8 mouse cellular contexts compared by ENCODE assay signal in the genomic region with DNA sequence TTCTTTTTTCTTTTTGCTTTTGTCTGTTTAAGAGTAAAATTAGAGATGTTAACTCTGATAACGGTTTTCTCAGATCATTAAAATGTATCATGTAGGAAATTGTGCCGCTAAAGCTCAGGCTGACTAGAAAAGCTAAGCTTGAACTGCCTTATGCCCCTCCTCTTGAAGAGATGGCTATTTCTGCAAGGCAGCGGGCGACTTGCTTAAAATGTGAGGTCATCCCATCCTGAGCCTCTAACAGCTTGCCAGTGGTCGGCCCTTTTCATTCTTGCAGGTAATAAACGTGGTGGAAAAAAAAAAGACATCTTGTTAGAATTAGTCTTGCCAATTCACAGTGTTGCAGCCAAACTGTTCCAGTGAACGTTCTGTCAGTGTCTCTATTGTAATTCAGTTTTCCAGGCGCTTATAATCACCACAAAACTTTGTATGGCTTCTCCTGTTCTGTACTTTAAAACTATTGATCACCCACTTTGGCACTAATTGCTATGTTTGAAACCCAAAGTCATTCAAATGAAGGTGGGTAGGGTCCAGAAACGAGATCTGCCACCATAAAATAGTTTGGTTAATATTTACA. TPM values are rescaled to one million over a fixed set of nuclear protein-coding genes. Genes with fewer than 3 reads are reported as not detected.
DNase-seq lines count a peak whose midpoint lies in the region; ATAC-seq and TF ChIP-seq lines count a peak whose summit lies in the region.

No protein-coding gene starts in this region.

- TF ChIP-seq CTCF in brain, embryonic 14.5 days (IDR thresholded peaks at IDR 0.05; ENCODE audit: borderline replicate concordance, extremely low read depth, insufficient read depth, insufficient read length): no peak

- peaks cover 45% of the 10 kb centered on the region for H3K4me1 ChIP-seq in heart, embryonic 15.5 days (replicated peaks)
- peaks cover 47% of the 10 kb centered on the region for H3K4me1 ChIP-seq in hindbrain, embryonic 14.5 days (replicated peaks; ENCODE audit: control insufficient read depth, insufficient read depth, low read length)
- peaks cover 53% of the 10 kb centered on the region for H3K4me1 ChIP-seq in midbrain, embryonic 13.5 days (replicated peaks)

- TF ChIP-seq POLR2A in brain, embryonic 14.5 days (IDR thresholded peaks at IDR 0.05; ENCODE audit: borderline replicate concordance, extremely low read depth, insufficient read depth, insufficient read length, poor library complexity, severe bottlenecking): no peak

- H3K36me3 ChIP-seq in heart, embryonic 15.5 days: no peaks in the 10 kb centered on the region
- no peaks in the 10 kb centered on the region for H3K36me3 ChIP-seq in hindbrain, embryonic 14.5 days (replicated peaks; ENCODE audit: control insufficient read depth, insufficient read depth)
- no peaks in the 10 kb centered on the region for H3K36me3 ChIP-seq in midbrain, embryonic 13.5 days

- ATAC-seq in heart, embryonic 15.5 days (replicated peaks; ENCODE audit: insufficient number of reproducible peaks, insufficient read depth, low FRiP score, low read depth): no peak
- ATAC-seq in hindbrain, embryonic 14.5 days (ENCODE audit: low FRiP score): no peak
- ATAC-seq in midbrain, embryonic 13.5 days: no peak

- WGBS in heart, embryonic 15.5 days: 40% methylated on average over 9 of the region's 9 CpGs
- 13% methylated on average over 9 of the region's 9 CpGs for WGBS in hindbrain, embryonic 14.5 days
- WGBS in midbrain, embryonic 13.5 days: 9% methylated on average over 9 of the region's 9 CpGs

- H3K27ac ChIP-seq in heart, embryonic 15.5 days: no peak overlapping the region
- peak overlapping the region; percentile 96 for H3K27ac ChIP-seq in hindbrain, embryonic 14.5 days
- H3K27ac ChIP-seq in midbrain, embryonic 13.5 days: peak overlapping the region; percentile 98

- no peaks in the 10 kb centered on the region for H3K27me3 ChIP-seq in heart, embryonic 15.5 days
- no peaks in the 10 kb centered on the region for H3K27me3 ChIP-seq in hindbrain, embryonic 14.5 days (ENCODE audit: control insufficient read depth, insufficient read depth, low read length)
- peaks cover 4% of the 10 kb centered on the region; the same call in 1 of the 2 replicates for H3K27me3 ChIP-seq in midbrain, embryonic 13.5 days

- H3K9me3 ChIP-seq in heart, embryonic 15.5 days (replicated peaks): no peaks in the 10 kb centered on the region
- H3K9me3 ChIP-seq in hindbrain, embryonic 14.5 days (ENCODE audit: control insufficient read depth, low read length): no peaks in the 10 kb centered on the region
- H3K9me3 ChIP-seq in midbrain, embryonic 13.5 days: no peaks in the 10 kb centered on the region

- DNase-seq in heart, adult 8-10 months (ENCODE audit: low spot score): no peak
- DNase-seq in brain, embryonic 14.5 days (ENCODE audit: low read depth): peak; percentile 72
- no peak for DNase-seq in hindbrain, embryonic 14.5 days (ENCODE audit: low spot score)
- no peak for DNase-seq in cerebellum, adult 8-10 months
- DNase-seq in thymus, postnatal 0 days (ENCODE audit: low spot score): no peak
- no peak for DNase-seq in testis, postnatal 10 days (ENCODE audit: low spot score)

- H3K4me3 ChIP-seq in heart, embryonic 15.5 days: peak overlapping the region; percentile 86
- H3K4me3 ChIP-seq in hindbrain, embryonic 14.5 days (replicated peaks; ENCODE audit: low read length): peak overlapping the region; percentile 77
- peak overlapping the region; percentile 80 for H3K4me3 ChIP-seq in midbrain, embryonic 13.5 days (replicated peaks)

- peak overlapping the region; percentile 92 for H3K9ac ChIP-seq in heart, embryonic 15.5 days
- H3K9ac ChIP-seq in hindbrain, embryonic 14.5 days: peak overlapping the region; percentile 89
- H3K9ac ChIP-seq in midbrain, embryonic 13.5 days (replicated peaks): peak overlapping the region; percentile 96

- peak overlapping the region; percentile 74 for H3K4me2 ChIP-seq in heart, embryonic 15.5 days
- peak overlapping the region; percentile 93 for H3K4me2 ChIP-seq in hindbrain, embryonic 14.5 days (replicated peaks)
- peak overlapping the region; percentile 80 for H3K4me2 ChIP-seq in midbrain, embryonic 13.5 days (replicated peaks)

RNA-seq across cellular contexts. Expression of a gene that starts 1.9 kb away (rescaled TPM):
- polyA plus RNA-seq in heart, embryonic 15.5 days (2015; fragmentation: Nextera tagmentation; extraction: Ambion mirVana): 5.0 and 5.4 TPM in 2 replicates
- total RNA-seq in heart, adult 8-10 months (2022): 1 to 10 TPM; 2.4 to 6.9 (median 4.2) TPM
- polyA plus RNA-seq in brain, embryonic 14.5 days (2012; rRNA removed): 23.6 and 31.4 TPM in 2 replicates
- polyA plus RNA-seq in hindbrain, embryonic 14.5 days (2014; fragmentation: Nextera tagmentation; extraction: Ambion mirVana): 27.7 and 31.5 TPM in 2 replicates
- polyA plus RNA-seq in midbrain, embryonic 13.5 days (2015; fragmentation: Nextera tagmentation; extraction: Ambion mirVana): 21.3 and 22.7 TPM in 2 replicates
- 3.7 and 4.8 TPM in 2 replicates for polyA plus RNA-seq in thymus, postnatal 0 days (2015; fragmentation: Nextera tagmentation; extraction: Ambion mirVana)
